Mouse (Mus musculus): ENCODE data around the gene Fga. TPM values are rescaled to one million over a fixed set of nuclear protein-coding genes. Genes with fewer than 3 reads are reported as not detected.

The Fga gene
- polyA plus RNA-seq, 1 experiment: 0.02 TPM

- 76% methylated on average over 5 of the region's 5 CpGs for WGBS
- no peak for DNase-seq (ENCODE audit: low read depth, low spot score)
Measured at GRCm38 (mm10) chr3:83021176-83021575, 4.7 kb upstream of the Fga start.

- DNase-seq (ENCODE audit: low read depth, low spot score): no peak
- 84% methylated on average over 6 of the region's 6 CpGs for WGBS
Measured at GRCm38 (mm10) chr3:83025036-83025435, 840 bp upstream of the Fga start.

- 93% methylated on average over 9 of the region's 9 CpGs for WGBS
- no peak for DNase-seq (ENCODE audit: low read depth, low spot score)
Measured at GRCm38 (mm10) chr3:83027546-83028251, 1.8 kb downstream of the Fga start.

GRCm38 (mm10) chr3:83030331-83030730 lies 4.5 kb downstream of the Fga start:
- WGBS: 86% methylated on average over 4 of the region's 4 CpGs
- no peak for DNase-seq (ENCODE audit: low read depth, low spot score)

GRCm38 (mm10) chr3:83032746-83033308 lies 7.0 kb downstream of the Fga start:
- DNase-seq (ENCODE audit: low read depth, low spot score): no peak

DNA sequence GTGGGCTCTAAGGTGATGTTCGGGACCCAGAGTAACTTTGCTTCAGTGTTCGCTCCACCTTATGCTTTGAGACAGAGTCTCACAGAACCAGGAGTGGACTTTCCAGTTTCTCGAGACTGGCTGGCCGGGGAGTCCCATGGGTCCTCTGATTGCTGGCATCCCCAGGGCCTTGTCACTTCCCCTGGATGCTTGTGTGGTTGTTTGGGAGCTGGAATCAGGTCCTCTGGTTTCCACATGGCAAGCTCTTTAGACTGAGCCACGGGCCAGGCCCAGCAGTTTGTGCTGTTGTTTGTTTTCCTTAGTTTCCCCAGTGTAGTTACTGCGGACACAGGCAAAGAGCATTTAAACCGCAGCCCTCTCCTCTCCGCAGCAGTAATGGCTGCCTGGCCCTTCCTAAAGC lies 7.9 kb downstream of the Fga start:
- 79% methylated on average over 8 of the region's 8 CpGs for WGBS
- no peak for DNase-seq (ENCODE audit: low read depth, low spot score)

More at GRCm38 (mm10) chr3:83032746-83033308, 7.0 kb downstream of the Fga start:
- 66% methylated on average over 13 of the region's 13 CpGs for WGBS

DNA sequence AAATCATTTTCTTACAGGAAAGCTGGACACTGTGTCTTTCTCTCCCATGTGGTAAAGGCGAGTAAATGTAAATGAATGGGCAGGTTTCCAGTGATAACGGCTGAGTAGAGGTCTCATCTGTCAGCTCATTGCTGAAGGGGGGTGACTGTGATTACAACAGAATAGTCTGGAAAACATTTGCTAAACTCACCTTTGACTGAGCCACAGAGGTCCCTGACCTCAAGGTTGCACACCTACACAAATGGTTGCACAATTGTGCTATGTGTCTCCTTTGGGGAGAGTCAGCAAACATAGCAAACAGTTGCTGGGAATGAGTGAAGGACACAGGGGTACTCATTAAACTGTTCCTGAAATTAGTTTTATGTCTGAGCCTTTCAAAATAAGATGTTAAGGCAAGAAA lies 13.0 kb downstream of the Fga start:
- WGBS: 51% methylated on average over 2 of the region's 2 CpGs
- DNase-seq (ENCODE audit: low read depth, low spot score): no peak

- 46% methylated on average over 4 of the region's 4 CpGs for WGBS
- DNase-seq (ENCODE audit: low read depth, low spot score): no peak
Measured at GRCm38 (mm10) chr3:83039666-83040065, 13.8 kb downstream of the Fga start.

DNA sequence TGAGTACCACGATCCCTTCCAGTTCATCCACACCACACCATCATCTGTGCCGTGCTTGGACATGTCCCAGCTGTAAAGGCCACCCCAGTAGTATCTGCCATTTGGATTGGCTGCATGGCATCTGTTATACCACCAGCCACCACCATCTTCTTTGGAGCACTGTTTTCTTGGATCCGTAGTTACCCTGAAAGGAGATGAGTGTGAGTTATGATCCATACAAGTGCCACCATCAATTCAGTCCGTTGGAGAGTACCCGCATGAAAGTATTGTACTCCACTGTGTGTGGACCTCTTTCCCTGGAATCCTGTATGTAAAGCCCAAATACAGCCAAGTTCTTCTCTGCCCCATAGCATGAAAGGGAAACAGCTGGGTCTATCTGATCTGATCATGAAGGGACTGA lies 16.6 kb downstream of the Fga start:
- WGBS: 91% methylated on average over 5 of the region's 5 CpGs
- DNase-seq (ENCODE audit: low read depth, low spot score): no peak

- 90% methylated on average over 11 of the region's 11 CpGs for WGBS
- no peak for DNase-seq (ENCODE audit: low read depth, low spot score)
Measured at GRCm38 (mm10) chr3:83046649-83047048, 20.8 kb downstream of the Fga start.

DNA sequence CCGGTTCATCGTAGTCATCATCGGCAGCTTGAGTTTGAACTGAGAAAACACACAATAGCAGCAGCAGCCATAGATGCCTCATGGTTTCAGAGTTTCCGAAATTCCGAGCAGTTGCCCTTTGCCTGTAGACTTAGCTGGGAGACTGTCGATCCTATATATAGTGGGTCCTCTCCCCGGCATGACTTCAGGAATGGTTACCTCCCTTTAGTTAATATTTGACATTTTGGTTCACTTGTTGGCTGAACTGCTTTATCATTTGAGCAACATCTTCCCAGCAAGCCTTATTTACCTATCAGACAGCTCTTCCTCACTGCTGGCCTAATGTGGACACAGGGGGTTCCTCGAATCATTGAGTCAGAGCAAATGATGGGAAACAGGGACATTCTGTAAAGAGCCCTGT lies 23.8 kb downstream of the Fga start, which contains the start of gene Fgb:
Gene Fgb, minus strand, starts transcription at position 184 of the 400 bp plus-strand sequence.
- WGBS: 55% methylated on average over 8 of the region's 8 CpGs
- no peak for DNase-seq (ENCODE audit: low read depth, low spot score)

DNA sequence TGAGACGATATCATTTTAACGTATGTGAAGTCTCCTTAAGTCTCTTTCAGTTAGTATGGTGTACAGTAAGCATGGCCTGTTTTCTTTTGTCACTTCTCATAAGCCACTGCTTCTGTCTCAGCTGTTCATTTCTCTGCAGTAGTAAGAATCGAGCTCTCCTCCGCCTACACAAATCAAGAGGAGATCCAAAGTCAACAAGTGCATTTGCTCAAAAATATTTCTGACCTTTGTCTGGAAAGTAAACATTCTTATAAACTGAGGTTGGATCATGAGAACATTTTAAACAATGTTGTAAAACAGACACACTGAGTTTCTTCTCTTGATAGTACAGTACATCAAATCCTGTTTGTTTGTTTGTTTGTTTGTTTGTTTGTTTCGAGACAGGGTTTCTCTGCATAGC lies 24.8 kb downstream of the Fga start:
- no peak for DNase-seq (ENCODE audit: low read depth, low spot score)
- 51% methylated on average over 5 of the region's 5 CpGs for WGBS

GRCm38 (mm10) chr3:83052102-83052501 lies 26.2 kb downstream of the Fga start:
- WGBS: 59% methylated on average over 5 of the region's 5 CpGs
- no peak for DNase-seq (ENCODE audit: low read depth, low spot score)

DNA sequence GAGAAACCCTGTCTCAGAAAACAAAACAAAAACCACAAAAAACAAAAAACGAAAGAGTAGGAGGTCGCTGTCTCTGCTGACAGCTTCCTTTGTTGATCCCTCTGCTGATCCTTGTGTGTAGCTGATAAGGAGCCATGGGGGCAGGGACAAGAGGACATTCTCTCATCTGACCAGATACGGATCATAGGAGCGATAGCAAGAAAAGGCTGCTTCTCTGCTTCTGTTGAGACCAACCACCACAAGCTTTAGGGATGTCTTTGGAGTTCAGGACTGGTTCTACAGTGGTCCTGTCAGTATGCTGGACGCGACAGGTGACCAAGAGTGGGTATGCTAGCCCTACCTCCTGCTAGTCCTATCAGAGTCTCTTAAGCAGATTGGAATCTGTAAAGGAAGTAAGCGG lies 27.2 kb downstream of the Fga start:
- WGBS: 90% methylated on average over 7 of the region's 7 CpGs
- no peak for DNase-seq (ENCODE audit: low read depth, low spot score)

- WGBS: 18% methylated on average over 10 of the region's 10 CpGs
- peak; percentile 38 for DNase-seq (ENCODE audit: low read depth, low spot score)
Measured at GRCm38 (mm10) chr3:83053758-83054157, 27.9 kb downstream of the Fga start.

GRCm38 (mm10) chr3:83054759-83055158 lies 28.9 kb downstream of the Fga start:
- WGBS: 17% methylated on average over 13 of the region's 13 CpGs
- DNase-seq (ENCODE audit: low read depth, low spot score): no peak

GRCm38 (mm10) chr3:83055281-83056038 lies 29.6 kb downstream of the Fga start, which contains the start of gene Plrg1:
Plrg1 (plus strand) TSS chr3:83055522.
- under 1% methylated on average over 61 of the region's 61 CpGs for WGBS
- DNase-seq (ENCODE audit: low read depth, low spot score): peak; percentile 86

GRCm38 (mm10) chr3:83057046-83057445 lies 31.2 kb downstream of the Fga start:
- WGBS: 92% methylated on average over 2 of the region's 2 CpGs
- DNase-seq (ENCODE audit: low read depth, low spot score): no peak

DNA sequence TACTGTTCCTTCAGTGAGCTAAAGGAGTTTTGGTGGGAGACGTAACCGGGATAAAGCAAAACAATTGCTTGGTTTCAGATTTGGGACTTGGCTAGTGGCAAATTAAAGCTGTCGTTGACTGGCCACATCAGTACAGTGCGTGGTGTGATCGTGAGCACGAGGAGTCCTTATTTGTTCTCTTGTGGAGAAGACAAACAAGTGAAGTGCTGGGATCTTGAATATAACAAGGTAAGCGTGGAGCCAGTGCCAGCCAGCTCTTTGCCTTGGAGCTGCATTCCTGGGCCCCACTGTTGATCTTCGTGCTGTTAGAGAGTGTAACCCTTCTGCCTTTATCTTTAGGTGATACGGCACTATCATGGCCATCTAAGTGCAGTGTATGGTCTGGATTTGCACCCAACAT lies 42.0 kb downstream of the Fga start:
- WGBS: 80% methylated on average over 9 of the region's 9 CpGs
- DNase-seq (ENCODE audit: low read depth, low spot score): no peak

GRCm38 (mm10) chr3:83068869-83069268 lies 43.0 kb downstream of the Fga start:
- DNase-seq (ENCODE audit: low read depth, low spot score): no peak
- 93% methylated on average over 13 of the region's 13 CpGs for WGBS

GRCm38 (mm10) chr3:83070231-83070630 lies 44.4 kb downstream of the Fga start:
- WGBS: 90% methylated on average over 4 of the region's 4 CpGs
- no peak for DNase-seq (ENCODE audit: low read depth, low spot score)
